Mouse (Mus musculus) embryonic facial prominence, embryonic 11.5 days (tissue): ENCODE data around the gene Dpf2. TPM values are rescaled to one million over a fixed set of nuclear protein-coding genes. Genes with fewer than 3 reads are reported as not detected.

ENCODE experiments used
- ATAC-seq: fragments of 200-750 bp; cut with Nextera tagmentation; replicated peaks from 2 replicates; pipeline ENCODE4 v1.8.0; 2017; ENCODE audit warnings: low read depth; ENCODE audit not compliant: insufficient number of reproducible peaks, low FRiP score, low TSS enrichment
- DNase-seq: peaks from one replicate; pipeline ENCODE4 v3.0.0-alpha.2; 2015; ENCODE audit warnings: low spot score
- H3K27ac ChIP-seq: fragments of 300-500 bp; sonication (generic); replicated peaks from 2 replicates; pipeline ENCODE4 v1.5.1; 2014; ENCODE audit warnings: mild to moderate bottlenecking, low read depth, low read length, control low read depth
- H3K27me3 ChIP-seq: fragments of 300-500 bp; sonication (generic); 2 replicates; pipeline ENCODE4 v1.6.1; 2014; ENCODE audit warnings: mild to moderate bottlenecking, low read length, moderate library complexity, mixed read lengths; ENCODE audit not compliant: control insufficient read depth, insufficient read depth
- H3K36me3 ChIP-seq: fragments of 300-500 bp; sonication (generic); replicated peaks from 2 replicates; pipeline ENCODE4 v1.6.1; 2014; ENCODE audit warnings: low read depth, mild to moderate bottlenecking, low read length, moderate library complexity, mixed read lengths; ENCODE audit not compliant: control insufficient read depth, insufficient read depth
- H3K4me1 ChIP-seq: fragments of 300-500 bp; sonication (generic); 2 replicates; pipeline ENCODE4 v1.6.1; 2014; ENCODE audit warnings: low read length, mixed read lengths; ENCODE audit not compliant: control insufficient read depth, insufficient read depth
- H3K4me2 ChIP-seq: fragments of 300-500 bp; sonication (generic); 2 replicates; pipeline ENCODE4 v1.6.1; 2014; ENCODE audit warnings: low read depth, mild to moderate bottlenecking, control low read depth, low read length, moderate library complexity
- H3K4me3 ChIP-seq: fragments of 300-500 bp; sonication (generic); 2 replicates; pipeline ENCODE4 v1.5.1; 2014; ENCODE audit warnings: low read depth, low read length, control low read depth
- H3K9ac ChIP-seq: fragments of 300-500 bp; sonication (generic); replicated peaks from 2 replicates; pipeline ENCODE4 v1.6.1; 2014; ENCODE audit warnings: mild to moderate bottlenecking, control low read depth, low read length
- H3K9me3 ChIP-seq: fragments of 300-500 bp; sonication (generic); replicated peaks from 2 replicates; pipeline ENCODE4 v1.6.1; 2016; ENCODE audit warnings: mild to moderate bottlenecking, low read length, inconsistent platforms, mixed read lengths; ENCODE audit not compliant: control insufficient read depth
- WGBS: fragments of 180-500 bp; shearing (Covaris S2); extraction: QIAGEN DNeasy Blood & Tissue Kit; methylation state at CpG from one replicate; pipeline ENCODE4 v1.1.7; 2014; 5-methylcytosine and 5-hydroxymethylcytosine counted together
- polyA plus RNA-seq: library from polyadenylated mRNA; unstranded; fragments of >200 nt; fragmentation: Nextera tagmentation; extraction: Ambion mirVana; gene quantifications from 2 replicates; pipeline ENCODE4 v1.2.1, GENCODE M21; 2014

Dpf2 gene
- polyA plus RNA-seq, 1 experiment from 2014 or later: 202 TPM

DNA sequence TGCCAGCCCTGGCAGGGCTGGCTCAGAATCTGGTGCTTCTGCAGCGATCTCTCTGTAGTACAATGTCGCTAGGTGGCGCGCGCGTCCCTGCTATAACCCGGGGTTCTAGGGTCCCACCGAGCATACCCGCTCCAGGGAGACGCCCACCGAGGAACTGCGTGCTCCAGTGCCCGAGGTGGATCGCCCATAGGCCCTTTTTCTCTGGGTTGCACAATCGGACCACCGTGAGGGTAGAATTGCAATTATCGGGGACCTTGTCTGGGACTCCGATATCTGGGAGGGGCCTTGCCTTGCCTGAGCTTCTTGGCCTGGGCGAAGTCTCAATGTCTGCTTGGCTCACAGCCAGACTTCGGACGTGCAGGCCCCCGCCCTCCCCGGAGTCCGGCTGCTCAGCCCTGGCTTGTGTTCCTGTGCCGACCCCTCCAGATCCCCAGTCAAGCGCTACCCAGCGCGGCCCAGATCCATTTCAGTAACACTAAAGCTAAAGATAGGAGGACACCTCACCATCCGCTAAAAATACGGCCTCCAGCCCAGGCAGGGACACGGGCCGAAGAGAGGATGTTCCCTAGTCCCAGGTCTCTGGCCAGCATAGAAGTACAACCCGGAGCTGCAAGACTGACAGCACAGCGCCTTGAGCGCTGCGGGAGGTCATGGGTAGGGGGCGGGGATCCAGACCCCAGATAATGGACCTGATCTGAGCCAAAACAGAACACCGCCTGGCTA is 11.3 kb upstream of the Dpf2 start:
- ATAC-seq: peak; percentile 74
- Histone ChIP-seq H3K27me3 (peaks cover 4% of the 10 kb centered on the region; the same call in 1 of the 2 replicates), H3K4me2 (peak overlapping the region; percentile 98), H3K9me3 (no peaks in the 10 kb centered on the region), H3K4me1 (no peaks in the 10 kb centered on the region; the same call in 1 of the 2 replicates), H3K4me3 (peak overlapping the region; percentile 50), H3K36me3 (no peaks in the 10 kb centered on the region), H3K9ac (peak overlapping the region; percentile 48), H3K27ac (no peak overlapping the region)
- WGBS: under 1% methylated on average over 38 of the region's 38 CpGs
- peak; percentile 95 for DNase-seq

DNA sequence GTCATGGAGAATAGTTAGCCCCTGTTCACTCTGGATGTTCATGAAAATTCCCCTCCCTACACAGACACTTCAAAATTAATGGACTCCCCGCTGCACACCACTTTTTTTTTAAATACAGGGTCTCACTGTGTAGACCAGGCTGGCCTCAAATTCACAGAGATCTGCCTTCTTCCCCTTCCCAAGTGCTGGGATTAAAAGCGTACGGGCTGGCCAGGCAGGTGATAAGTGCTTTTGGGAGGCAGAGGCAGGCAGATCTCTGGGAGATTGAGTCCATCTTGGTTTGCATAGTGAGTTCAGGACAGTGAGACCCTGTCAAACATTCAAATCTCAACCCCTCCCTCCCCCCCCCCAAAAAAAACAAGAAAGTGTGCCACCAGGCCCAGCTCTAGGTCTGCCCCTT is 10.2 kb upstream of the Dpf2 start:
- ATAC-seq (no peak), DNase-seq (no peak)
- Histone ChIP-seq H3K4me3 (no peak overlapping the region), H3K27ac (no peak overlapping the region), H3K9me3 (no peaks in the 10 kb centered on the region), H3K9ac (no peak overlapping the region), H3K4me1 (no peaks in the 10 kb centered on the region; the same call in 1 of the 2 replicates), H3K27me3 (peaks cover 4% of the 10 kb centered on the region; the same call in 1 of the 2 replicates), H3K4me2 (no peak overlapping the region), H3K36me3 (no peaks in the 10 kb centered on the region)
- 92% methylated on average over 3 of the region's 3 CpGs for WGBS

- Histone ChIP-seq H3K36me3 (no peaks in the 10 kb centered on the region), H3K4me1 (no peaks in the 10 kb centered on the region; the same call in 1 of the 2 replicates), H3K4me2 (no peak overlapping the region), H3K4me3 (no peak overlapping the region), H3K27me3 (peaks cover 4% of the 10 kb centered on the region; the same call in 1 of the 2 replicates), H3K9me3 (no peaks in the 10 kb centered on the region), H3K27ac (no peak overlapping the region), H3K9ac (no peak overlapping the region)
- WGBS: 77% methylated on average over 15 of the region's 15 CpGs
- no peak for ATAC-seq
- no peak for DNase-seq
Measured at GRCm38 (mm10) chr19:5922119-5922942, 9.5 kb upstream of the Dpf2 start.

- no peak overlapping the region for H3K4me2 ChIP-seq
- no peaks in the 10 kb centered on the region; the same call in 1 of the 2 replicates for H3K4me1 ChIP-seq
- H3K9me3 ChIP-seq: no peaks in the 10 kb centered on the region
- H3K27me3 ChIP-seq: peaks cover 4% of the 10 kb centered on the region; the same call in 1 of the 2 replicates
- ATAC-seq (no peak), DNase-seq (peak; percentile 39)
- H3K27ac ChIP-seq: no peak overlapping the region
- no peak overlapping the region for H3K4me3 ChIP-seq
- H3K9ac ChIP-seq: peak overlapping the region; percentile 23
- 16% methylated on average over 9 of the region's 9 CpGs for WGBS
- H3K36me3 ChIP-seq: no peaks in the 10 kb centered on the region
Measured at GRCm38 (mm10) chr19:5921715-5922114, 8.9 kb upstream of the Dpf2 start.

GRCm38 (mm10) chr19:5912103-5913006 is 455 bp downstream of the Dpf2 start:
- ATAC-seq: peak; percentile 88
- peak overlapping the region; percentile 98 for H3K9ac ChIP-seq

GRCm38 (mm10) chr19:5911430-5912102 is 1.2 kb downstream of the Dpf2 start:
- H3K9ac ChIP-seq: peak overlapping the region; percentile 98
- no peak for DNase-seq
- 0 out of 2 replicates have a peak overlapping the region, but pooled peaks have one; percentile 75 for H3K27ac ChIP-seq
- H3K4me3 ChIP-seq: peak overlapping the region; percentile 100
- no peaks in the 10 kb centered on the region for H3K27me3 ChIP-seq
- 10% methylated on average over 14 of the region's 14 CpGs for WGBS
- H3K4me2 ChIP-seq: peak overlapping the region; percentile 66
- no peaks in the 10 kb centered on the region; the same call in 1 of the 2 replicates for H3K36me3 ChIP-seq
- H3K4me1 ChIP-seq: peaks cover 2% of the 10 kb centered on the region; the same call in 1 of the 2 replicates
- no peak for ATAC-seq
- no peaks in the 10 kb centered on the region for H3K9me3 ChIP-seq

More at GRCm38 (mm10) chr19:5912103-5913006, 455 bp downstream of the Dpf2 start:
- peak overlapping the region; percentile 100 for H3K4me3 ChIP-seq
- H3K4me2 ChIP-seq: peak overlapping the region; percentile 66
- H3K4me1 ChIP-seq: peaks cover 2% of the 10 kb centered on the region; the same call in 1 of the 2 replicates
- WGBS: under 1% methylated on average over 59 of the region's 59 CpGs
- no peaks in the 10 kb centered on the region for H3K27me3 ChIP-seq
- H3K27ac ChIP-seq: peak overlapping the region; percentile 75
- peak; percentile 100 for DNase-seq
- H3K9me3 ChIP-seq: no peaks in the 10 kb centered on the region
- H3K36me3 ChIP-seq: no peaks in the 10 kb centered on the region; the same call in 1 of the 2 replicates

DNA sequence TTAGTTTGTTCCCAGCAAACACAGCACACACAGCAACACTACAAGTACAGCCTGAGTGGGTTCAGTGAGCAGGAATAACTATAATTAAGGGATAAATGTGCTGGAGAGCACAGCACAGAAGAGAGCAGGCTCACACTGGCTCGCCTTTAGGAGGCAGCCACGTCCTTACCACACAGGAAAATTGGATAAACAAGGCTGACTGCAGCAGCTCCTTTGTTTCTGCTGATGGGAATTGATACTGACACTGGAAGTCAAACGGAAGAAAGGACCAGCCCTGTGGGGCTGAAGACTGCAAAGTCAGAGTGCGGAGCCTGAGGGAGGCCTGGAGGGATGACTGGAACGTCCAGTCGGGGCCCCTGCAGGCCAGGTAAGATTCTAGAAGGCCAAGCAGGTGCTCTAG is 2.6 kb downstream of the Dpf2 start:
- Histone ChIP-seq H3K27me3 (no peaks in the 10 kb centered on the region), H3K4me3 (0 out of 2 replicates have a peak overlapping the region, but pooled peaks have one; percentile 16), H3K27ac (no peak overlapping the region), H3K4me2 (peak overlapping the region; percentile 26; the same call in 1 of the 2 replicates), H3K4me1 (peaks cover 2% of the 10 kb centered on the region; the same call in 1 of the 2 replicates), H3K36me3 (peaks cover under 1% of the 10 kb centered on the region), H3K9ac (peak overlapping the region; percentile 28; the same call in 1 of the 2 replicates), H3K9me3 (no peaks in the 10 kb centered on the region)
- WGBS: 39% methylated on average over 6 of the region's 6 CpGs
- peak; percentile 27 for DNase-seq
- no peak for ATAC-seq
